Mouse (Mus musculus): Measurements from ENCODE around the gene Zfp57.

DNA sequence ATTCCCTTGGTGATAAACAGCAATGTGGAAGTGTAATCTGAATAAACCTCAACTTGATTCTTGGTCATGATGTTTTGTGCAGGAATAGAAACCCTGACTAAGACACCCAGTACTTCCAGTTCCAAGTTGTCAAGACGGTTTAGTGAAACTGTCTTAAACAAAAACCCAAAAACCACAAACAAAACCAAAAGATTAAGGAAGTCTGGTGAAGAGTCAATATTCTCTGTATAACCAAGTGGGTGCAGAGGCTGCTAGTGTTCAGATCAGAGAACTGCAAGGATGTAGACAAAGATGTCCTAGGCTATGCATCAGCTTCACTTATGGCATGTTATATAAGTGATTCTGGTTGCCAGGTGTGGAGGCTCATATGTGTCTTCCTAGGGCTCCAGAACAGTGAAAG, 34.1 kb upstream of the Zfp57 start:
- TF ChIP-seq CTCF (IDR thresholded peaks at IDR 0.05; ENCODE audit: low read depth, low read length) (no peak), POLR2A (IDR thresholded peaks at IDR 0.05; ENCODE audit: insufficient read depth, low read length) (no peak), EP300 (IDR thresholded peaks at IDR 0.05; ENCODE audit: insufficient read depth, low read depth, low read length) (no peak)

Measured in ES-Bruce4 (cell line).